Mouse (Mus musculus): ENCODE measurements around the gene Camk1d. TPM values are rescaled to one million over a fixed set of nuclear protein-coding genes. Genes with fewer than 3 reads are reported as not detected.
"Not testable (repeated sequence)": the region's sequence is repeated elsewhere in the genome, so short reads cannot be mapped to it uniquely, and the experiment has no call there.

Camk1d gene
- polyA plus RNA-seq, 1 experiment from 2014 or later, result 1.4 TPM

DNA sequence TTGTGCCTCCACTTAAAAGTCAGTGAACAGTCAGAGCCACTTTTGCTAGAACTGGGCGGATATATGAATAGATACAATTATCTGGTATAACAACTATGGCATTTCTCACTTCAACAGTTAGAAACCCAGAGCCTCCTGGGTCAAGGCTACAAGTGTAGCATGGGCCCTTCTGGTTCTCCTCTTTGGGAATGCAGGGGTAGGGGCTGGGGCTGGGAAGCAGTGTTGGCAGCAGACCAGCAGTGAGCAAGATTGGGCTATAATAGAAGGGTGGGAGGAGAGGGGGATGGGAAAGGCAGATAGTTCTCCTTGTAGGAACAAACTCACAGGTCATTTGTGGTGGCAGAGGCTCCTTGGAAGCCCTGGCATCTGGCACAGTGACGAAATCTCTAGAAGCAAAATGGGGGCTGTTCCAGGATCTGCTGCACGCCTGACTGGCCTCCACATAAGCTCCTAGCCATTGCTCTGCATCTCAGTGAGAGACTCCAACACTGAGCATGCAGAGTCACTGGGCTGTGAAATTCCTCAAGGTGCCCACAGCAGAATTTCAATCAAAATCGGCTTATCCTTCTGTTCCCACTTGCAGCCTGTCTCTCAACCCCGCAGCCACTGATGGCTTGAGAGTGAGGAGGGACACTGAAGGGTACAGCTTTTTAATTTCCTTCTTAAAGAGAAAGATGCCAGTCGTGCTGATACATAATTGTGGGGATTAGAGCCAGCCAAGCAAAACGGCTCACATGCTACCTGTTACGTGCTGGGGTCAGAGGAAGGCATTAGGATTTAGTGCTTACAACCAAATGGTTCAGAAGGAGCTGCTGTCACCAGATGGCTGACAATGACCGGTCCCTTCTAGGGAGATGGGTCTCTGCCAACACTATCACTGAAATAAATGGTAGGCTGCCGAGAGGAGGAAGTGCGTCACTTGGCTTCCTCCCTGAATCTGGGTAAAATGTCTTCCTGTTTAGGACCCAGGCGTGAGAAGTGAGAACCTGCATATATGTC lies 332.3 kb downstream of the Camk1d start:
- Histone ChIP-seq H3K4me3 (no peak overlapping the region), H3K4me1 (peaks cover 40% of the 10 kb centered on the region), H3K27me3 (ENCODE audit: low read depth, poor library complexity, severe bottlenecking) (no peaks in the 10 kb centered on the region), H3K36me3 (no peaks in the 10 kb centered on the region), H3K27ac (replicated peaks) (peak overlapping the region; percentile 76), H3K9me3 (replicated peaks) (no peaks in the 10 kb centered on the region)
- 34% methylated on average over 12 of the region's 12 CpGs for WGBS
- DNase-seq (ENCODE audit: low spot score), result peak; percentile 48

DNA sequence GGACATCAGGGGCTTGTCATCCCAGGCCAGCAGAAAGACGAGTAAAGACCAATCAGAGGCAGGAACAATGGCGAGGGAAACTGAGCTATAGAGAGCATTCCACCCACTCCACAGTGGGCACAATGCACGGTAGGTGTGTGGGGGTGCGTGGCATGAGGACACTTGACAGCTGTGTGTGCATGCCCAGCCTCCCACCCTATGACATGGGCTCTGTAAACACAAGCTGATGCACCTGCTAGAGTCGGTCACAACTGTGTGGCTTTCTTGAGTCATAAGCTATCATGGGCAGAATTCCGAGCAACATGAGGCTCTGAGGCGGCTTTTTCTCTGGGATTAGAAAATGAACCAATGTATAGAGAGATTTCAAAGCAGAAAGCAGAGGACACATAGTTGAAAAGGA lies 333.3 kb downstream of the Camk1d start:
- Histone ChIP-seq H3K27me3 (ENCODE audit: low read depth, poor library complexity, severe bottlenecking) (no peaks in the 10 kb centered on the region), H3K9me3 (replicated peaks) (no peaks in the 10 kb centered on the region), H3K27ac (replicated peaks) (peak overlapping the region; percentile 76), H3K36me3 (no peaks in the 10 kb centered on the region), H3K4me3 (no peak overlapping the region), H3K4me1 (peaks cover 40% of the 10 kb centered on the region)
- DNase-seq (ENCODE audit: low spot score), result no peak
- 72% methylated on average over 7 of the region's 7 CpGs for WGBS

DNA sequence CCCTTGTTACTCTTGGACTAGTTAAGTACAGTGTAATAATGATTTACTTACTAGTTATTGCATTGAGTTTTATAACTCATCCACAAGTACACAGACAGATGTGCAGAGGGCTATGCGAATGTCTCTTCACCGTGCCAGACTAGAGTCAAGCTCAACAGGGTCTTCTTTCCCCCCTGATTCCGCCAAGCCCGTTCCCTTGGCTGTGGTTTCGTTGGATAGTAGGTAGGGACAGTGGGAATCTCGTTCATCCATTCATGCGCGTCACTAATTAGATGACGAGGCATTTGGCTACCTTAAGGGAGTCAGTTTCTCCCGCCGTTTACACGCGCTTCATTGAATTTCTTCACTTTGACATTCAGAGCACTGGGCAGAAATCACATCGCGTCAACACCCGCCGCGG lies 335.4 kb downstream of the Camk1d start:
- not testable (repeated sequence) for H3K27ac ChIP-seq (replicated peaks); H3K36me3 ChIP-seq; H3K27me3 ChIP-seq (ENCODE audit: low read depth, poor library complexity, severe bottlenecking); H3K4me3 ChIP-seq; H3K9me3 ChIP-seq (replicated peaks)
- WGBS, result 55% methylated on average over 18 of the region's 18 CpGs
- H3K4me1 ChIP-seq, result peaks cover 40% of the 10 kb centered on the region
- DNase-seq (ENCODE audit: low spot score), result peak; percentile 68

DNA sequence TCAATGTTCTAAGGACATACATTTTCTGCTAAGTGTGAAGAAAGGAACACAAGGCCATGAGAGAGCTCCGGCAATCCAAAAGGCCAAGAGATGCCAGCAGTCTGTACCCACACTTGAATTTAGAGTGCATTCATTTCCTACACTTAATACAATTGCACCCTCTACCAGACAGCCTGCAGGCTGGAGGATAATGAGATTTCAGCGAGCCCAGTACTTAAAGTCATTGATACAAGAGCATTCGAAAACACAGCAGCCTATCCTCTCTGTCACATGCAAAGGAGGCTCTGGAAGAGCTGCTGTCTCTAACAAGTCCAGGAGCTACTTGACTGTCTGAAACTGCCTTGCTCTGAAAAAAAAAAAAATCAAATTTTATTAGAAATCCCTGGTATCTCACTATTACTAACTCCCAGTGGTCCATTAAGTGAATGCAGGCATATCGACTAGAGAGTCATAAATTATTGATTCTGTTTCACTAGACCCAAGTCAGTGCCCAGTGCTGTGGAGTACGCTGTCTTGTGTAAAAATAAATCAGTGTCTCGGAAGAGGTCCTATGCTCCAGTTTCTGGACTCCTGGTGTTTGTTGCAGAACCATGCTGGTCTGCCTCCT lies 336.1 kb downstream of the Camk1d start:
- no peaks in the 10 kb centered on the region for H3K27me3 ChIP-seq (ENCODE audit: low read depth, poor library complexity, severe bottlenecking)
- 77% methylated on average over 6 of the region's 6 CpGs for WGBS
- peaks cover 40% of the 10 kb centered on the region for H3K4me1 ChIP-seq
- no peaks in the 10 kb centered on the region for H3K9me3 ChIP-seq (replicated peaks)
- H3K4me3 ChIP-seq, result no peak overlapping the region
- DNase-seq (ENCODE audit: low spot score), result no peak
- H3K27ac ChIP-seq (replicated peaks), result 0 out of 2 replicates have a peak overlapping the region, but pooled peaks have one; percentile 38
- no peaks in the 10 kb centered on the region for H3K36me3 ChIP-seq

DNA sequence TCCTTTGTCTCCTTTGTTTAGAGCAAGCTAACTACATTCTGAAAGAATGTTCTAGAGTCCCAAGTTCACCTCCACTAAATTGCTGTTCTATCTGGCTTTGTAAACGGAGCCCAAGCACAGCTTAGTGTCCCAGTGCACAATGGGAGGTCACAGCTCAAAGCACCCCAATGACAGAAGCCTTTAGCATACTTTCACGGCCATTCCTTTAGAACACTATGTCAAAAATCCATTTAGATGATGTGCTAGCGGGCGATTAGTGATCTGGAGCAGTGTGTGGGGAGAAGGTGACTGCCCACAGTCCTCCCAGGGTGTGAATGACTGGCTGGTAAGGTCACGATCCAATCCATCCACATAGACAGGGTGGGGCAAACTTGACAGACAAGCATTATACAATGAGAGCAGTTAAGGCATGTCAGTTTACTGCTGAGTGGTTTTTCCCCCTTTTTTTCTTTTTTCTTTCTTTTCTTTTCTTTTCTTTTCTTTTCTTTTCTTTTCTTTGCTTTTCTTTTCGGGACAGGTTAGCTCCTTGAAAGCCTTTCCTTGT lies 341.4 kb downstream of the Camk1d start:
- DNase-seq (ENCODE audit: low spot score), result no peak
- Histone ChIP-seq H3K36me3 (no peaks in the 10 kb centered on the region), H3K9me3 (replicated peaks) (no peaks in the 10 kb centered on the region), H3K4me1 (peaks cover 15% of the 10 kb centered on the region), H3K4me3 (no peak overlapping the region), H3K27ac (replicated peaks) (no peak overlapping the region), H3K27me3 (ENCODE audit: low read depth, poor library complexity, severe bottlenecking) (no peaks in the 10 kb centered on the region)
- 53% methylated on average over 6 of the region's 6 CpGs for WGBS

DNA sequence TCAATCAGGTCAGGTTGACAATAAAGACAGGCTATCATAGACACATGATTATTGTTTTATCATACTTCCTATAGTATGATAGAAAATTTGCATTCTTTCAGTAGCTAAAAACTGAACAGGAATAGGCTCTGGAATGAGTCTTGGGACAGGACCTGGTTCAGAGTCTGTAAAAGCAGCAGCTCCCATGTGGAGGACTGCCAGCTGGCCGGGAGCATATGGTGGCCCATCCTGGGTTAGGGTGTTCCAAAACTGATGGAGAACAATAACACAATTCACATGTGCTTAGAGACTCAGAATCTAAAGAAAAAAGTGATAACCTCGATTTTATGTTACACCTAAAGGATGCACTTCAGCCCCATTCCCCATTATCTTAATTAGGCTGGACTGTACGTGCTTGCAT lies 343.0 kb downstream of the Camk1d start:
- no peaks in the 10 kb centered on the region for H3K27me3 ChIP-seq (ENCODE audit: low read depth, poor library complexity, severe bottlenecking)
- no peak for DNase-seq (ENCODE audit: low spot score)
- WGBS, result 84% methylated on average over 3 of the region's 3 CpGs

DNA sequence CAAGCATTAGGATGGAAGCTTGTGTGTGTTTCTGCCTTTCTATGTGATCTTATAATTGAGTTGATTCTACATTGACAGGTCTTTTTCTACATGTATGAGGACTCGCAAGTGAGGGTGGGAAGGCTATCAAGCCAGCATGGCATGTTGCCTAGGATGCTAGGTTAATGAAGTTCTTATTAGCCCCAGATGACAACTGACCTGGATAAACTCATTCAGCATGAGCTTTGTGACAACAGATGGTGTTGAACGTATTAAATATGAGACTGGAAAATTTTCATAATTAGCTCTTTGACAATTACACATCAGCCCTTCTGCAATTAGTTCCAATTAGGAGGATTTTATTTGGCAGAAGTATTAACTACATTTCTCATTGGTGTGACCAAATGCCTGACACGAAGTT lies 343.7 kb downstream of the Camk1d start:
- Histone ChIP-seq H3K27ac (replicated peaks) (no peak overlapping the region), H3K4me3 (no peak overlapping the region), H3K9me3 (replicated peaks) (no peaks in the 10 kb centered on the region), H3K36me3 (no peaks in the 10 kb centered on the region), H3K4me1 (peaks cover 6% of the 10 kb centered on the region), H3K27me3 (ENCODE audit: low read depth, poor library complexity, severe bottlenecking) (no peaks in the 10 kb centered on the region)
- no peak for DNase-seq (ENCODE audit: low spot score)
- WGBS, result 85% methylated on average over 3 of the region's 3 CpGs

More for the DNA sequence above, 343.0 kb downstream of the Camk1d start:
- Histone ChIP-seq H3K4me1 (peaks cover 6% of the 10 kb centered on the region), H3K9me3 (replicated peaks) (no peaks in the 10 kb centered on the region), H3K36me3 (no peaks in the 10 kb centered on the region), H3K4me3 (no peak overlapping the region), H3K27ac (replicated peaks) (no peak overlapping the region)

DNA sequence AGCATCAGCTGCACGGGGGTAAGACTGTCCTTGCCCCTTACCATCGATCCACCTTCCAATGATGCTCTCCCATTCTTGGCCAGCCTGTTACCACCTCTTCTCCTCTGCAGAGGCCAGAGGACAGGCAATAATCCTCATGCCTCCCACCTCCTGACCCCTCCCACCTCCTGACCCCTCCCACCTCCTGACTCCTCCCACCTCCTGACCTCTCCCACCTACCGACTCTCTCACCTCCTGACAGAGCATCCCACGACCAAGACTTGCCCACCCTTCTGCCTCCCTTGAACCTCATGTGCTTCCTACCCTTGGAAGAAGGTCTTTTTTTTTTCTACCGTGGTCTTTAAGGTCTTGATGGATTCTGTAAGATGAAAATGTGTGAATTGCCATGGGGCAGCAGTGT lies 350.5 kb downstream of the Camk1d start:
- 71% methylated on average over 5 of the region's 5 CpGs for WGBS
- DNase-seq (ENCODE audit: low spot score), result no peak
- no peaks in the 10 kb centered on the region for H3K36me3 ChIP-seq
- H3K4me3 ChIP-seq, result no peak overlapping the region
- no peaks in the 10 kb centered on the region for H3K27me3 ChIP-seq (ENCODE audit: low read depth, poor library complexity, severe bottlenecking)
- no peaks in the 10 kb centered on the region for H3K4me1 ChIP-seq
- H3K27ac ChIP-seq (replicated peaks), result no peak overlapping the region
- no peaks in the 10 kb centered on the region for H3K9me3 ChIP-seq (replicated peaks)

DNA sequence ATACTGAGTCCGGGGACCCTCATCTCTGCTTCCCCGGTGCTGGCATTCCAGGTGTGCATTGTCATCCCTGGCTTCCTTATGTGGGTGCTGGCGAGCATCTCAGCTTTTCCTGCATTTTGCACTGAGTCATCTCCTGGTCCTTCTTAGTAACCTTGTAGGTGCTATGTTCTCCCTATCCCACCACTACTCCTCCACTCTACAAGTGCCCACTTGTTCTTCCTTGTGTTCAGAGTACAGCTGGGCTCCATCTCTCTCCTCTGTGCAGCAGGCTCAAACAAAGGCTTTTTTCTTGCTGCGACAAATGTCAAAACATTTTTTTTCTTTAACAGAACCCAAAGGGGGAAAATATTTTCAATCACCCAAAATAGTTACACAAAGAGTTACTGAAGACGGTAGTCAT lies 356.3 kb downstream of the Camk1d start:
- 95% methylated on average over 5 of the region's 5 CpGs for whole genome bisulfite sequencing
- Histone ChIP-seq H3K27ac (replicated peaks) (no peak overlapping the region), H3K9me3 (replicated peaks) (no peaks in the 10 kb centered on the region), H3K36me3 (no peaks in the 10 kb centered on the region), H3K4me3 (no peak overlapping the region), H3K27me3 (ENCODE audit: low read depth, poor library complexity, severe bottlenecking) (no peaks in the 10 kb centered on the region), H3K4me1 (no peaks in the 10 kb centered on the region)
- DNase-seq (ENCODE audit: low spot score), result no peak

DNA sequence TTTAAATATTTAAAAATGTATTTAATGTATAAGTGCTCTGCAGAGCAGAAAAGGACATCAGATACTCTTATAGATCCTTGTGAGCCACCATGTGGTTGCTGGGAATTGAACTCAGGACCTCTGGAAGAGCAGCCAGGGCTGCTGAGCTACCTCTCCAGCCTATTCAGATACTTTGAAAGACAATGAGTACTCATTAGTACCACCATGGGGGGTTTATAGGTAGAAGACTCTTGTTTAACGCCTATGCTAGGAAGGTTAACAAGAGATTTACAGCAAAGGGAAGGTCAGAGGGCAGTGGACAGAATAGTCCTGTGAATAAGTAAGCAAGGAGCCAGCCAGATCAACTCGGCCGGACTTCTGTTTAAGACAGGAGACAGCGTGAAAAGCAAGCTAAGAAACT lies 357.3 kb downstream of the Camk1d start:
- 55% methylated on average over 4 of the region's 4 CpGs for WGBS
- Histone ChIP-seq H3K27ac (replicated peaks) (no peak overlapping the region), H3K4me3 (no peak overlapping the region), H3K4me1 (no peaks in the 10 kb centered on the region), H3K9me3 (replicated peaks) (no peaks in the 10 kb centered on the region), H3K36me3 (no peaks in the 10 kb centered on the region), H3K27me3 (ENCODE audit: low read depth, poor library complexity, severe bottlenecking) (no peaks in the 10 kb centered on the region)
- DNase-seq (ENCODE audit: low spot score), result no peak

DNA sequence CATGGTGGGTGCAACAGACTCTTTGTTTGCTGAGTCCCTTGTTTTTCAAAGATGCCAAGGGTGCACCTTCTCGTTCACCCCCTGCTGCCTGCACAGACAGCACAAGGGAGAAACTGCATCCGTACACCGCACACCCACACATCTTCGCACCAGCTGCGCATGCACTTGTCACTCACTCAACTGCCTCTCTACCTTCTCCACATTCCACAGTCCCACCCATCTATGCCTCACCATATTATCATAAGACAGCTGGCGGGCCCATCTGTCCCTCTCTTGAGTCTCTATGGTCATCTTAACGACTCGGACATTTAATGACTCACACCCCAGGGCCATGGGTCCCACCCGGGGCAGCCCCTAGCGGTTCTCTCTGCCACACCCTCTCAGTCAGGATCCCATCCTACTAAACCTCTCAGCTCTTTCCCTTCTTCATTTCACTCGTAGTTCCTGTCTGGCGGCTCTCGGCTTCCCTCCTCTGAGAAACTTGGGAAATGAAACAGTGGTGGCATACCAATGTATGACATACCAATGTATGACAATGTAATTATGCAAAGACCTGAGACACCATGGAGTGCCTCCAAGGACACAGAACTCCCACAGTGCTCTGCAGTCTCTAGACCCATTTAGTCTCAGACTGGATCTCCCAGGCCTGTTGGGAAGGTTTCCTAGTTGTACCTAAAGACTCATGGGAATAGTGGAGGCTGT lies 361.3 kb downstream of the Camk1d start:
- DNase-seq (ENCODE audit: low spot score), result no peak
- no peak overlapping the region for H3K27ac ChIP-seq (replicated peaks)

DNA sequence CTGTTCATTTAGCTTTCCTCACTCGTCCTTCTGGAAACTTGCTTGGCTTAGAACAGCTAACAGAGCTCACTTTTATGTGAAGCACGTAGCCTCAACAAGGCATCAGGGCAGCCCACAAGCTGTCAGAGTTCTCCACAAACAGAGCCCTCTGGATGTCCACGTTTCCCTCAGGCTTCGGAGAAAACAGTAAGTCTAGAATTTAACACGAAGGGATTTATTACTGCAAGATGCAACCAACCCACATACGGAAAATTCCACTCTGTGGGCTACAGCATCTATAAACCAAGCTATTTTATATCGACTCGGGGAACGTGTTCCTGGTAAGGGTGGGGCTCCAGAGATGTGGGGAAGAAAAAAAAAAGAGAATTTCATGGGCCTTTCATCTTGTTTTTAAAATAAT lies 369.0 kb downstream of the Camk1d start:
- no peak for DNase-seq (ENCODE audit: low spot score)
- Histone ChIP-seq H3K9me3 (replicated peaks) (no peaks in the 10 kb centered on the region), H3K27me3 (ENCODE audit: low read depth, poor library complexity, severe bottlenecking) (no peaks in the 10 kb centered on the region), H3K36me3 (no peaks in the 10 kb centered on the region), H3K4me1 (no peaks in the 10 kb centered on the region), H3K27ac (replicated peaks) (no peak overlapping the region), H3K4me3 (no peak overlapping the region)
- 89% methylated on average over 9 of the region's 9 CpGs for WGBS

More for the DNA sequence above, 361.3 kb downstream of the Camk1d start:
- Histone ChIP-seq H3K36me3 (no peaks in the 10 kb centered on the region), H3K4me3 (no peak overlapping the region), H3K27me3 (ENCODE audit: low read depth, poor library complexity, severe bottlenecking) (no peaks in the 10 kb centered on the region), H3K9me3 (replicated peaks) (no peaks in the 10 kb centered on the region), H3K4me1 (no peaks in the 10 kb centered on the region)
- WGBS, result 88% methylated on average over 13 of the region's 13 CpGs

Data from midbrain, embryonic 10.5 days (tissue).